Comparison of ENCODE assay signal across 31 mouse cellular contexts in genomic region chr6:91360371-91360690, GRCm38 (mm10). TPM values are rescaled to one million over a fixed set of nuclear protein-coding genes. Genes with fewer than 3 reads are reported as not detected.
A peak's percentile ranks its signal among the peaks of the same experiment; 100 is the strongest.
DNase-seq lines count a peak whose midpoint lies in the region; ATAC-seq and TF ChIP-seq lines count a peak whose summit lies in the region.
"Had no signal": no experiment of that assay in that cellular context is flagged by ENCODE, and none has a peak within 500 bp of the region (broad histone marks: within the 10 kb centered on the region; RNA-seq: fewer than 3 reads in every experiment).

No protein-coding gene starts in this region.

- 0 out of 2 replicates have a peak overlapping the region, but pooled peaks have one; percentile 55 for H3K27ac ChIP-seq in forebrain, embryonic 15.5 days (replicated peaks)
- no peak overlapping the region for H3K27ac ChIP-seq in forebrain, postnatal 0 days (ENCODE audit: low read depth, low read length)
- H3K27ac ChIP-seq in layer of hippocampus, adult 2 months: peak overlapping the region; percentile 81
- H3K27ac ChIP-seq: embryonic facial prominence, embryonic 10.5 days; embryonic facial prominence, embryonic 13.5 days; heart, adult 2 months; heart, embryonic 10.5 days; heart, embryonic 13.5 days; hindbrain, embryonic 12.5 days had no signal

- DNase-seq in cerebellum, adult 11-12 months: peak; percentile 69
- DNase-seq in cerebellum, adult 9-11 months: no peak
- DNase-seq in forebrain, postnatal 0 days: no peak
- DNase-seq in layer of hippocampus, adult 2 months (ENCODE audit: low spot score in 2 of 2): no peak
- no peak for DNase-seq in layer of hippocampus, adult 8-10 months (ENCODE audit: low spot score in 2 of 2)
- peak; percentile 56 to 66 for DNase-seq in cerebellum, postnatal 10 days
- DNase-seq in heart, adult 11 months: no peak
- DNase-seq: adrenal gland, postnatal 10 days; adrenal gland, postnatal 36 days; B cell, adult 2 months; gastrocnemius, postnatal 25 days; heart, adult 2 months; heart, postnatal 14 days; heart, postnatal 4 days; kidney, adult 2 months had no signal

- no peaks in the 10 kb centered on the region for H3K9me3 ChIP-seq in forebrain, embryonic 15.5 days
- no peaks in the 10 kb centered on the region for H3K9me3 ChIP-seq in forebrain, postnatal 0 days (ENCODE audit: low read length)
- H3K9me3 ChIP-seq: embryonic facial prominence, embryonic 10.5 days; embryonic facial prominence, embryonic 13.5 days; forebrain, embryonic 12.5 days; G1E; heart, embryonic 10.5 days; heart, embryonic 13.5 days; hindbrain, embryonic 12.5 days had no signal

- H3K9ac ChIP-seq in forebrain, embryonic 15.5 days (replicated peaks): no peak overlapping the region
- no peak overlapping the region for H3K9ac ChIP-seq in forebrain, postnatal 0 days
- H3K9ac ChIP-seq: embryonic facial prominence, embryonic 13.5 days; forebrain, embryonic 12.5 days; heart, embryonic 13.5 days; hindbrain, embryonic 12.5 days had no signal

- H3K4me1 ChIP-seq in forebrain, embryonic 15.5 days: peaks cover 28% of the 10 kb centered on the region
- no peaks in the 10 kb centered on the region; the same call in none of the 2 replicates for H3K4me1 ChIP-seq in forebrain, postnatal 0 days (ENCODE audit: insufficient read depth)
- H3K4me1 ChIP-seq: heart, embryonic 13.5 days had no signal

- H3K4me2 ChIP-seq in forebrain, embryonic 15.5 days (replicated peaks): no peak overlapping the region
- no peak overlapping the region for H3K4me2 ChIP-seq in forebrain, postnatal 0 days (ENCODE audit: low read depth)
- H3K4me2 ChIP-seq: embryonic facial prominence, embryonic 13.5 days; forebrain, embryonic 12.5 days; heart, embryonic 13.5 days; hindbrain, embryonic 12.5 days had no signal

- no peaks in the 10 kb centered on the region for H3K27me3 ChIP-seq in forebrain, embryonic 15.5 days
- H3K27me3 ChIP-seq in forebrain, postnatal 0 days (ENCODE audit: insufficient read depth, low read length): no peaks in the 10 kb centered on the region
- H3K27me3 ChIP-seq: embryonic facial prominence, embryonic 13.5 days; forebrain, embryonic 12.5 days; hindbrain, embryonic 12.5 days; Patski had no signal

- TF ChIP-seq CTCF in forebrain, postnatal 0 days (IDR thresholded peaks at IDR 0.05; ENCODE audit: low read depth): no peak
- no peak for TF ChIP-seq CTCF in layer of hippocampus, adult 2 months (conservative IDR thresholded peaks at IDR 0.05)

- 0 out of 2 replicates have a peak, but pooled peaks cover 3% of the 10 kb centered on the region for H3K36me3 ChIP-seq in forebrain, embryonic 15.5 days
- peaks cover 11% of the 10 kb centered on the region for H3K36me3 ChIP-seq in forebrain, postnatal 0 days (ENCODE audit: insufficient read depth)
- H3K36me3 ChIP-seq: embryonic facial prominence, embryonic 13.5 days; G1E; heart, embryonic 10.5 days; heart, embryonic 13.5 days; hindbrain, embryonic 12.5 days had no signal

- WGBS in forebrain, embryonic 15.5 days: 91% methylated on average over 4 of the region's 4 CpGs
- 88% methylated on average over 4 of the region's 4 CpGs for WGBS in forebrain, postnatal 0 days

- no peak for ATAC-seq in forebrain, embryonic 15.5 days (replicated peaks)
- no peak for ATAC-seq in forebrain, postnatal 0 days
- ATAC-seq: intestine, postnatal 0 days; Patski had no signal

- H3K4me3 ChIP-seq in forebrain, embryonic 15.5 days: no peak overlapping the region
- no peak overlapping the region for H3K4me3 ChIP-seq in forebrain, postnatal 0 days (ENCODE audit: low read depth, low read length)
- no peak overlapping the region for H3K4me3 ChIP-seq in layer of hippocampus, adult 2 months
- H3K4me3 ChIP-seq: embryonic facial prominence, embryonic 10.5 days; embryonic facial prominence, embryonic 13.5 days; erythroblast, embryonic 14.5 days; forebrain, embryonic 12.5 days; heart, adult 2 months; heart, embryonic 10.5 days; heart, embryonic 13.5 days; hindbrain, embryonic 12.5 days had no signal

RNA-seq across cellular contexts. Expression of gene Wnt7a, which starts 50.8 kb away (rescaled TPM):
- polyA plus RNA-seq in forebrain, embryonic 15.5 days (2015; fragmentation: Nextera tagmentation; extraction: Ambion mirVana): 22.3 and 24.4 TPM in 2 replicates
- total RNA-seq in forebrain, postnatal 0 days (2014; rRNA removed): 18.7 and 20.5 TPM in 2 replicates
- polyA plus RNA-seq in forebrain, postnatal 0 days (2015; fragmentation: Nextera tagmentation; extraction: Ambion mirVana): 13.6 and 14.1 TPM in 2 replicates
- total RNA-seq in layer of hippocampus, adult 2 months (2021): 10 to 100 TPM; 18.0 to 25.3 TPM
- 10 to 100 TPM; 12.9 to 26.9 (median 21.2) TPM for total RNA-seq in layer of hippocampus, adult 8-10 months (2022)
- total RNA-seq: adrenal gland, adult 18-20 months; adrenal gland, postnatal 10 days; adrenal gland, postnatal 36 days; CH12.LX; gastrocnemius, adult 8-10 months; gastrocnemius, postnatal 25 days; heart, adult 2 months had no signal
- polyA plus RNA-seq: erythroblast, embryonic 14.5 days; G1E; gonadal fat pad, adult 2 months; heart, adult 2 months; intestine, embryonic 14.5 days; intestine, postnatal 0 days had no signal

Comparison
In these comparisons a context has a peak if more than half of its experiments do, and no peak if none do; other contexts are left out.
1. DNase-seq: peak in cerebellum, adult 11-12 months (single experiment) and cerebellum, postnatal 10 days (2 of 2); none in cerebellum, adult 9-11 months (single experiment), forebrain, postnatal 0 days (single experiment), layer of hippocampus, adult 2 months (0 of 2), layer of hippocampus, adult 8-10 months (0 of 2) and heart, adult 11 months (single experiment).